Mouse (Mus musculus) CH12.LX (cell line): ENCODE data around the gene Fmn2.

Experiments used
- CHD1 ChIP-seq: IDR thresholded peaks from 2 replicates; pipeline ENCODE4 v1.6.1; 2012; ENCODE audit warnings: low read depth, low read length, improper control_type of control experiment, inconsistent platforms
- E2F4 ChIP-seq: IDR thresholded peaks from 2 replicates; pipeline ENCODE4 v1.6.1; 2011; ENCODE audit warnings: low read depth, low read length, improper control_type of control experiment; ENCODE audit not compliant: insufficient replicate concordance
- EP300 ChIP-seq: IDR thresholded peaks from 2 replicates; pipeline ENCODE4 v1.6.1; 2011; ENCODE audit warnings: low read length, improper control_type of control experiment
- MAFK ChIP-seq: IDR thresholded peaks from 2 replicates; pipeline ENCODE4 v1.6.1; 2011; ENCODE audit warnings: low read length, improper control_type of control experiment; ENCODE audit not compliant: insufficient replicate concordance
- MAX ChIP-seq: IDR thresholded peaks from 2 replicates; pipeline ENCODE4 v1.6.1; 2011; ENCODE audit warnings: low read length, improper control_type of control experiment
- MAZ ChIP-seq: IDR thresholded peaks from 2 replicates; pipeline ENCODE4 v1.6.1; 2012; ENCODE audit warnings: low read depth, mild to moderate bottlenecking, inconsistent platforms, low read length, improper control_type of control experiment, moderate library complexity
- NRF1 ChIP-seq: IDR thresholded peaks from 2 replicates; pipeline ENCODE4 v1.6.1; 2014; ENCODE audit warnings: low read depth, mild to moderate bottlenecking, inconsistent platforms, low read length, improper control_type of control experiment, moderate library complexity
- POLR2A ChIP-seq: IDR thresholded peaks from 2 replicates; pipeline ENCODE4 v1.6.1; 2011; ENCODE audit warnings: low read depth, mild to moderate bottlenecking, improper control_type of control experiment, low read length
- TBP ChIP-seq: conservative IDR thresholded peaks from 2 replicates; pipeline ENCODE4 v1.6.1; 2011; ENCODE audit warnings: low read depth, low read length, improper control_type of control experiment
- UBTF ChIP-seq: IDR thresholded peaks from 2 replicates; pipeline ENCODE4 v1.6.1; 2012; ENCODE audit warnings: low read depth, mild to moderate bottlenecking, inconsistent platforms, low read length, improper control_type of control experiment, moderate library complexity
- USF1 ChIP-seq: IDR thresholded peaks from 2 replicates; pipeline ENCODE4 v1.6.1; 2014; ENCODE audit warnings: low read depth, mild to moderate bottlenecking, inconsistent platforms, low read length, improper control_type of control experiment
- ZC3H11A ChIP-seq: IDR thresholded peaks from 2 replicates; pipeline ENCODE4 v1.6.1; 2012; ENCODE audit warnings: low read depth, mild to moderate bottlenecking, inconsistent platforms, low read length, improper control_type of control experiment

DNA sequence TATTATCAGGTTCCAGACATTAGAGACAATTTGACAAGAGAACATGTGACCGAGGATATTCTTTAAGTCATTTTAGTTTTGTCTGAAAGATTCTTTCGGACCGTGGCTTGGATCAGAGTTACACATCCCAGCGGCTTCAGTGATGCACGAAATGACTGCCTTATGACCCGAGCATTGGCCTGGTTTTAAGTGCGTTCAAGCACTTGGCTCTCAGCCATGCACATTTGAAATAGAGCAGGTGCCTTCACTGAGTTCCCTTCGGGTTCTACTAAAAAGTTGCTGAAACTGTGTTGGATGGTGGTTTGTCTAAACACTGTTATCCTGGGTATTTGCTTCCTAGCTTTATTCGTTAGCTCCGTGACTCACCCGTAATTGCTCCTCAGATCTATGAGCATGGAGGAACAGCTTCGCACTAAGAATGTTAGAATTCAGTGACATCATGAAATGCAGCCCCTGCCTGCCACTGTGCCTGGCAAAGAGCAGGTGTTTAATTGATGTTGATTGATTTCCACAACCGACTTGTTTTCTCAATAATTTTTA lies 7.0 kb downstream of the Fmn2 start:
- TF ChIP-seq MAZ (no peak), EP300 (no peak), NRF1 (no peak), MAFK (no peak), MAX (no peak), CHD1 (no peak), USF1 (no peak), UBTF (no peak), POLR2A (no peak), ZC3H11A (no peak), TBP (no peak), E2F4 (no peak)
